Mouse (Mus musculus): ENCODE results near the gene Tm2d3. TPM values are rescaled to one million over a fixed set of nuclear protein-coding genes. Genes with fewer than 3 reads are reported as not detected.

Tm2d3 gene
- 96.9 and 109 TPM in 2 replicates for polyA plus RNA-seq (2014; fragmentation: Nextera tagmentation; extraction: Ambion mirVana)

DNA sequence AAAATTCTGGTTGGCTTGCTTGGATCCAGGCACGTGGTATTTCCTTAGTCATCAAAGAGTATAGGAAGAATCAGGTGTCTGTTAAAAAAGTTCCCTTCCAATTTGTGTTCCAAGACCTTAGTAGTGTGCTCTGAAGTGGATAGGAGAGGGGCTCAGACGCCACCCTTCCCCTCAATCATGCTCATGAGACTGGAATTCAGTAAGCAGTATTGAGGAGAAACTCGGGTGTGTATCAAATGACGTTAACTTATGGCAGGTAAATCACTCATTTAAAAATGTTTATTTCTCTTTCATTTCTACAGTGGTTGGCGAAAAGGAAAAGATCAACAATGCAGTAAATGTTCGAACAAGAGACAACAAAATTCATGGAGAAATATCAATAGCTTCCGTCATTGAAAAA lies at the start of gene Tm2d3:
Gene Tm2d3, plus strand, starts transcription at position 301 of the 400 bp plus-strand sequence.
- no peak within 1 kb of the TSS for H3K4me2 ChIP-seq (ENCODE audit: low read length)
- H3K27me3 ChIP-seq (replicated peaks; ENCODE audit: control insufficient read depth, insufficient read depth, low read length), result no peaks in the 10 kb centered on the region
- H3K36me3 ChIP-seq (ENCODE audit: control insufficient read depth, insufficient read depth, low read length), result peaks cover 19% of the 10 kb centered on the region
- H3K9me3 ChIP-seq (replicated peaks; ENCODE audit: control insufficient read depth, low read length), result no peaks in the 10 kb centered on the region
- H3K9ac ChIP-seq (ENCODE audit: low read length), result no peak within 1 kb of the TSS
- DNase-seq (ENCODE audit: low spot score) (no peak), ATAC-seq (no peak)
- peaks cover 13% of the 10 kb centered on the region for H3K4me1 ChIP-seq (ENCODE audit: control insufficient read depth, insufficient read depth, low read length)
- WGBS, result 90% methylated on average over 7 of the region's 7 CpGs
- no peak within 1 kb of the TSS for H3K4me3 ChIP-seq (ENCODE audit: low read depth, low read length)
- no peak within 1 kb of the TSS for H3K27ac ChIP-seq (ENCODE audit: low read depth, low read length)

DNA sequence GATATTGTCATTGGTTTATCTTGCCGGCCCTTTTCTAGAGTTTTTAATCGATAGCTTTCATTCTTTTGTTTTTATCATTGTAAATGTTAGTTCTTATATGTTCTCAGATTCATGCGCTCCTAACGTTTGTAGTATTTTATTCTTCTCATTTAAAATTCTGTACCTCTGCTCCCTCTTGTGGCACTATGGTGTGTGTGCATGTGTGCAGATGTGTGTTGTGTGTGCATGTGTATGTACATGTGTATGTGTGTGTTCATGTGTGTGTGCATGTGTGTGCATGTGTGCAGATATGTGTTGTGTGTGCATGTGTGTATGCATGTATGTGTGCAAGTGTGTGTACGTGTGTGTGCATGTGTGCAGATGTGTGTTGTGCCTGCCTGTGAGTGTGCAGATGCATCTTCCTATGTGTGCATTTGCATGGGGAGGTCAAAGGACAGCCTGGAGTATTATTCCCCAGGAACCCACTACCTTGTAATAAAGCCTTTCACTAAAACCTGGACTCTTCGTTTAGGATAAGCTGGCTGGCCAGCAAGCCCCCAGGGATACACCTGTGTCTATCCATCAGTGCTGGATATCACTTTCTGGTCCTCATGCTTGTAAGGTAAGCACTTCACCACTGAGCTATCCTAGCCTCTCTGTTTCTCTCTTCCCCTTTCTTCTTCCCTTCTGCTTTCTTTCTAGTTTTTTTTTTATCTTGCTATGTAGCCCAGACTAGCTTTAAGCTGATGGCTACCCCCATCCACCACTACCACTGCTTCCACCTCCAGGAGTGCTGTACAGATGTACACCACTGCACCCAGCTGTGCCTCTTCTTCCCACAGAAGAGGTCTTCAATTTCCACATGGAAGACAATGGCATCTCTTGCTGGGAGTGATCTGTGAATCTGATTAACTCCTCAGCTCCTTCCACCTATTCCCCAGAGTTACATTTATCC lies 48.3 kb upstream of the Tm2d3 start:
- H3K27ac ChIP-seq (ENCODE audit: low read depth, low read length), result no peak overlapping the region
- H3K4me1 ChIP-seq (ENCODE audit: control insufficient read depth, insufficient read depth, low read length), result 0 out of 2 replicates have a peak, but pooled peaks cover 3% of the 10 kb centered on the region
- H3K36me3 ChIP-seq (ENCODE audit: control insufficient read depth, insufficient read depth, low read length), result no peaks in the 10 kb centered on the region
- H3K27me3 ChIP-seq (replicated peaks; ENCODE audit: control insufficient read depth, insufficient read depth, low read length), result no peaks in the 10 kb centered on the region
- H3K9ac ChIP-seq (ENCODE audit: low read length), result no peak overlapping the region
- H3K4me2 ChIP-seq (ENCODE audit: low read length), result no peak overlapping the region
- DNase-seq (ENCODE audit: low spot score), result peak; percentile 51
- H3K4me3 ChIP-seq (ENCODE audit: low read depth, low read length), result no peak overlapping the region
- no peaks in the 10 kb centered on the region for H3K9me3 ChIP-seq (replicated peaks; ENCODE audit: control insufficient read depth, low read length)
- ATAC-seq, result no peak
- 79% methylated on average over 6 of the region's 6 CpGs for WGBS

DNA sequence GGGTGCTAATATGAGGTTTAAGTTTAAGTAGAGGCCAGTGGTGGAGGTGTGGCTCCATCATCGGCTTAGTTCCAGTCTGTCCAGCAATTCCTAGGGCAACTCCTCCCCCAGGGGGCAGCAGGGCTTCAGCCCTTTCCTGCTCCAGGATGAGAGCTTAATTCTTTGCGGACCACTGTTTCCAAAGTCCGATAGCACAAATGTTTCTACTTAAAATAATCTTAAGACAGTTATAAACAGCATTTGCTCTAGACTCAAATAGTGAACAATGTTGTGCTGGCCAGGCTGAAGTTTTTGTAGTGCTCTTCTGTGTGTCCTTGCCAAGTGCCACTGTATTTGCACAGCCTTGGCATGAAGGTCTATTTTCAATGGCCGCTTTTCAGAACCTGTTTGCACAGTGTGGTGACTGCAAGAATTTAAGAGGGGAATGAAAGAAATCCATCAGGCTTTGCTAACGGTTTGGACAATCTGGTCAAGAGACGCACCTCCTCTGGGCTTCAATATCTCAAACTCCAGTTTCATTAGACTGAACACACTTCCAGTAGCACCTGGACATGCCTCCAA lies 47.0 kb upstream of the Tm2d3 start:
- ATAC-seq (peak; percentile 2), DNase-seq (ENCODE audit: low spot score) (peak; percentile 16)
- Histone ChIP-seq H3K27me3 (replicated peaks; ENCODE audit: control insufficient read depth, insufficient read depth, low read length) (no peaks in the 10 kb centered on the region), H3K4me2 (ENCODE audit: low read length) (peak overlapping the region; percentile 62), H3K27ac (ENCODE audit: low read depth, low read length) (no peak overlapping the region), H3K36me3 (ENCODE audit: control insufficient read depth, insufficient read depth, low read length) (0 out of 2 replicates have a peak, but pooled peaks cover 3% of the 10 kb centered on the region), H3K9ac (ENCODE audit: low read length) (no peak overlapping the region; the same call in 1 of the 2 replicates), H3K4me1 (ENCODE audit: control insufficient read depth, insufficient read depth, low read length) (0 out of 2 replicates have a peak, but pooled peaks cover 3% of the 10 kb centered on the region), H3K4me3 (ENCODE audit: low read depth, low read length) (peak overlapping the region; percentile 65), H3K9me3 (replicated peaks; ENCODE audit: control insufficient read depth, low read length) (no peaks in the 10 kb centered on the region)
- WGBS, result 36% methylated on average over 6 of the region's 6 CpGs

DNA sequence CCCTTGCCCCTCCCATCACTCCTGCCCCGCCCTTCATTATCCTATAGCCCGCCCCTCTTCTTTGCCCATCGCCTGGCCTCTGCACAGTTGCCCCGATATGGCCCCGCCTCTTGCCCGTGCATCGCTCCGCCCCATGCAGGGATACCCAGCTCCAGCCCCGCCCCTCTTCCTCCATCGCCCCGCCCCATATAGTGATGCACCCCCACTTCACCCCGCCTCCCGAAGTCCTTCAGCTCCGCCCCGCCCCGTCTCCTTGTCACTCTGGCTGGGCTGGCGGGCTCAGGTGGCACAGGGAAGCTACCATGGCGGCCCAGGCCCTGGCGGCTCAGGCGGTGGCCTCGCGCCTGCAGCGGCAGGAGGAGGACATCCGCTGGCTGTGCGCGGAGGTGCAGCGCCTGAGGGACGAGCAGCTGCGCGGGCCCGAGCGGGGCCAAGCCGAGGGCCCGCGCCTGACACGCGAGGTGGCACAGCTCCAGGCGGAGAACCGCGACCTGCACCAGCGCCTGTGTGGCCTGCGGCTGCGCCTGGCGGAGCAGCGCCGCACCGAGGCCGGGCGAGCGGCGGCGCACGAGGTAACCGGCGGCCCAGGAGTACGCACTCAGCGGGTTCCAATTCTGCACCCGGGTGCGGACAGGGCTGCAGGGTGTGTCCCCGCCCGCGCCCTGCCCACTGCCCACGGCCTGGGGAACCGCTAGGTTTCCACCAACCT lies 46.2 kb upstream of the Tm2d3 start, which contains the start of gene Tarsl2:
Gene Tarsl2, plus strand, starts transcription at position 256 of the 709 bp plus-strand sequence.
- Histone ChIP-seq H3K9ac (ENCODE audit: low read length) (peak within 1 kb of the TSS; percentile 75), H3K9me3 (replicated peaks; ENCODE audit: control insufficient read depth, low read length) (no peaks in the 10 kb centered on the region), H3K27ac (ENCODE audit: low read depth, low read length) (peak within 1 kb of the TSS; percentile 81), H3K36me3 (ENCODE audit: control insufficient read depth, insufficient read depth, low read length) (peaks cover 10% of the 10 kb centered on the region; the same call in 1 of the 2 replicates), H3K4me1 (ENCODE audit: control insufficient read depth, insufficient read depth, low read length) (0 out of 2 replicates have a peak, but pooled peaks cover 3% of the 10 kb centered on the region), H3K27me3 (replicated peaks; ENCODE audit: control insufficient read depth, insufficient read depth, low read length) (no peaks in the 10 kb centered on the region), H3K4me3 (ENCODE audit: low read depth, low read length) (peak within 1 kb of the TSS; percentile 65), H3K4me2 (ENCODE audit: low read length) (peak within 1 kb of the TSS; percentile 62)
- under 1% methylated on average over 63 of the region's 64 CpGs for WGBS
- peak; percentile 96 for ATAC-seq
- peak; percentile 96 for DNase-seq (ENCODE audit: low spot score)

DNA sequence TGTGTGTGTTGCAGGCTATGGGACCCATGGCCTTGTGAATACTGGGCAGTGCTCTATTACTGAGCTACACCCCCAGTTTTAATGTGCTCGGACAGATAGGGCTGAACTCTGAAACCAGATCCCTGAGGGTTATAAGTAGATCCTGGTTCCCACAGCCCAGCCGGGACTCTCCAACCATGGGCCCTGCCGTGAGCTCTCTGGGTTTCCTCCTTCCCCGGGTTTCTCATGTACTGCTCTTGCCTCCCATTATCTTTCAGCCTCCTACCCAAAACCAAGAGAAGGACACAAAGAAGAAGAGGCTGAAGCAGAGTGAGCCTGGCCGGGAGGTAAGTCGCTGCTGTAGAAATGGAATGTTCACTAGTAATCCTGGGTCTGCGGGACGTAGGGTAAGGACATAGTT lies 45.0 kb upstream of the Tm2d3 start:
- Histone ChIP-seq H3K36me3 (ENCODE audit: control insufficient read depth, insufficient read depth, low read length) (peaks cover 10% of the 10 kb centered on the region; the same call in 1 of the 2 replicates), H3K4me2 (ENCODE audit: low read length) (no peak overlapping the region), H3K4me3 (ENCODE audit: low read depth, low read length) (no peak overlapping the region), H3K4me1 (ENCODE audit: control insufficient read depth, insufficient read depth, low read length) (0 out of 2 replicates have a peak, but pooled peaks cover 3% of the 10 kb centered on the region), H3K9ac (ENCODE audit: low read length) (no peak overlapping the region), H3K27me3 (replicated peaks; ENCODE audit: control insufficient read depth, insufficient read depth, low read length) (no peaks in the 10 kb centered on the region), H3K9me3 (replicated peaks; ENCODE audit: control insufficient read depth, low read length) (no peaks in the 10 kb centered on the region), H3K27ac (ENCODE audit: low read depth, low read length) (no peak overlapping the region)
- no peak for ATAC-seq
- DNase-seq (ENCODE audit: low spot score), result no peak
- WGBS, result 89% methylated on average over 8 of the region's 8 CpGs

DNA sequence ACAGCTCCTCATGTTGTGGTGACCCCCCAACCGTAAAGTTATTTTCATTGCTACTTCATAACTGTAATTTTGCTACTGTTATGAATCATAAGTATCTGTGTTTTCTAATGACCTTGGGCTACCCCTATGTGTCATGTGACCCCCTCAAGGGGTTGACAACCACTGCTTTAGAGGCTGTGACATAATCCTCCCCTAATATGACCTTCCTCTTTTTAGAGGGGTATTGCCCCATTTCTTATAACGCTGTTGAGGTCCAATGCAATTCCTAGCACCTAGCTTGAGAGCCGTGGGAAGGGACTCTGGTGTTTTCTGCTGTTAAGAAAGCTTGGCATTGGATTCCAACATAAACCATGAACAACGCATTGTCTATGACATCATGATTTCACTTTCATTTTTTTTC lies 40.3 kb upstream of the Tm2d3 start:
- no peak overlapping the region for H3K27ac ChIP-seq (ENCODE audit: low read depth, low read length)
- no peaks in the 10 kb centered on the region for H3K4me1 ChIP-seq (ENCODE audit: control insufficient read depth, insufficient read depth, low read length)
- no peak for ATAC-seq
- no peaks in the 10 kb centered on the region for H3K9me3 ChIP-seq (replicated peaks; ENCODE audit: control insufficient read depth, low read length)
- 94% methylated on average over 4 of the region's 4 CpGs for WGBS
- DNase-seq (ENCODE audit: low spot score), result no peak
- H3K27me3 ChIP-seq (replicated peaks; ENCODE audit: control insufficient read depth, insufficient read depth, low read length), result no peaks in the 10 kb centered on the region
- H3K36me3 ChIP-seq (ENCODE audit: control insufficient read depth, insufficient read depth, low read length), result peaks cover 28% of the 10 kb centered on the region
- no peak overlapping the region for H3K9ac ChIP-seq (ENCODE audit: low read length)
- H3K4me2 ChIP-seq (ENCODE audit: low read length), result no peak overlapping the region
- no peak overlapping the region for H3K4me3 ChIP-seq (ENCODE audit: low read depth, low read length)

DNA sequence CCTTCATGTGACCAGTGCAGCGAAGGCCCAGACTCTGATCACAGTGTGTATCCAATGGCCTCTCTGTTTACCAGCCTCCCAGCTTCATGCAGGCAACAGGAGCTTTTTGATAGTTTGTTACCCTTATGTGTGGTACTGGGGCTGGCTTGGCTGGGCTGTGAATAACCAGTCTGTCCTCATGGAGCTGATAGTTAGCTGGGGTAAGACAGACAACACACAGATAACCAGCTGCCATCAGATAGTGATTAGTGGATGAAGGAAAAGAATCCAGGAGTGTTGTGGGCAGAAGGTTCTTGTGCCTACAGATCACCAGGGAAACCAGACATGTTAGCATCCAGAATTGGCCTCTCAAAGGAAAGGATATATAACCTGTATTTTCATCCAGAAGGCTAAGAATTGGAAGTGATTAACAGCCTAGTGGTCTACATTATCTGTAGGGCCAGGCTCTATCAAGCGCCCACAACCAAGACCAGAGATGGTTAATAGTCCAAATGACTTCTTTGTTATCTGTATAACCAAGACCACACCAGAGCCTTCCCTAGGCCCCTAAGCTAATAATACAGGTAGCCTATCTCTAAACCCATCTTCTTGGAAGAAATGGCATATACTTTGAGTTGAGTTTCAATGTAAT lies 33.4 kb upstream of the Tm2d3 start:
- H3K4me2 ChIP-seq (ENCODE audit: low read length), result no peak overlapping the region
- H3K27me3 ChIP-seq (replicated peaks; ENCODE audit: control insufficient read depth, insufficient read depth, low read length), result no peaks in the 10 kb centered on the region
- no peak for DNase-seq (ENCODE audit: low spot score)
- H3K4me1 ChIP-seq (ENCODE audit: control insufficient read depth, insufficient read depth, low read length), result no peaks in the 10 kb centered on the region
- no peak overlapping the region for H3K27ac ChIP-seq (ENCODE audit: low read depth, low read length)
- WGBS, result 93% methylated on average over 2 of the region's 2 CpGs
- peaks cover 28% of the 10 kb centered on the region for H3K36me3 ChIP-seq (ENCODE audit: control insufficient read depth, insufficient read depth, low read length)
- H3K4me3 ChIP-seq (ENCODE audit: low read depth, low read length), result no peak overlapping the region
- no peak for ATAC-seq
- H3K9me3 ChIP-seq (replicated peaks; ENCODE audit: control insufficient read depth, low read length), result no peaks in the 10 kb centered on the region
- H3K9ac ChIP-seq (ENCODE audit: low read length), result no peak overlapping the region

DNA sequence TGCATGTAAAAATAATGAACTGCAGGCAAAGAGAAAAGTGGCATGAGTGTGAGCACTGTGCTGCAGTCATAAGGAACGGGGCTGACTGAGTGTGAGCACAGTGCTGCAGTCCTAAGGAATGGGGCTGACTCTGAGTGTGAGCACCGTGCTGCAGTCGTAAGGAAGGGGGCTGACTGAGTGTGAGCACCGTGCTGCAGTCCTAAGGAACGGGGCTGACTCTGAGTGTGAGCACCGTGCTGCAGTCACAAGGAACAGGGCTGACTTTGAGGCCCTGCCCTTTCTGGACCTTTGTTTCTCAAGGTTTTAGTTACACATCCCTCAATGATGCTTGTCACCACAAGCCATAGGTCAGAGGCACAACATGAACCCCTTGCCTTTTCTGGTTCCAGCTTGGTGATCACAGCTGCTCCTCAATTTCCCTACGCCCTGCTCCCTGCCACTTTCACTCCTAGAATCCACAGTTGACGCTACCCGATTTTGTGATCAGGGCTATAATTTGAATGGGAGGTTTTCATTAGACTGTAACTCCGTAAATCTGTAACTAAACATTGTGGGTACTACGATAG lies 27.7 kb upstream of the Tm2d3 start:
- Histone ChIP-seq H3K4me3 (ENCODE audit: low read depth, low read length) (no peak overlapping the region), H3K9me3 (replicated peaks; ENCODE audit: control insufficient read depth, low read length) (no peaks in the 10 kb centered on the region), H3K36me3 (ENCODE audit: control insufficient read depth, insufficient read depth, low read length) (peaks cover 41% of the 10 kb centered on the region), H3K4me1 (ENCODE audit: control insufficient read depth, insufficient read depth, low read length) (no peaks in the 10 kb centered on the region), H3K4me2 (ENCODE audit: low read length) (no peak overlapping the region), H3K9ac (ENCODE audit: low read length) (no peak overlapping the region), H3K27me3 (replicated peaks; ENCODE audit: control insufficient read depth, insufficient read depth, low read length) (no peaks in the 10 kb centered on the region), H3K27ac (ENCODE audit: low read depth, low read length) (no peak overlapping the region)
- DNase-seq (ENCODE audit: low spot score), result no peak
- ATAC-seq, result no peak
- 95% methylated on average over 11 of the region's 11 CpGs for WGBS

Measured in forebrain, embryonic 14.5 days (tissue).